Mouse (Mus musculus): ENCODE measurements around the gene Nol4l.

- no peak for TF ChIP-seq EP300 (IDR thresholded peaks at IDR 0.05; ENCODE audit: low read depth)
- no peak for TF ChIP-seq CTCF (IDR thresholded peaks at IDR 0.05; ENCODE audit: low read depth)
These were observed 104.5 kb downstream of the Nol4l start for GRCm38 (mm10) chr2:153425124-153425844.

Data from liver, embryonic 14.5 days (tissue).